Mouse (Mus musculus) MEL (cell line): ENCODE data around the gene Tmem174. TPM values are rescaled to one million over a fixed set of nuclear protein-coding genes. Genes with fewer than 3 reads are reported as not detected.

Source experiments
- DNase-seq: peaks from one replicate; pipeline ENCODE4 v3.0.0; 2011; ENCODE audit warnings: low read depth, low spot score
- H3K27ac ChIP-seq: 2 replicates; pipeline ENCODE4 v1.5.1; 2012; ENCODE audit warnings: low read depth, mild to moderate bottlenecking, control low read depth, low read length, moderate library complexity; ENCODE audit not compliant: control insufficient read depth
- H3K27me3 ChIP-seq, 2 experiments: fragments of 150-350 bp in 1 of 2; sonication (generic) in 1 of 2; 2 replicates each; pipeline ENCODE4 v1.6.1; 2012; ENCODE audit warnings: low read length in 2 of 2, mild to moderate bottlenecking in 2 of 2, improper control_type of control experiment in 1 of 2, moderate library complexity in 1 of 2; ENCODE audit not compliant: insufficient read depth in 2 of 2, control insufficient read depth in 1 of 2
- H3K36me3 ChIP-seq, 2 experiments: 2 replicates each; pipeline ENCODE4 v1.6.1; 2012 to 2014; ENCODE audit warnings: low read length in 2 of 2, improper control_type of control experiment in 1 of 2, inconsistent platforms in 1 of 2, mild to moderate bottlenecking in 1 of 2; ENCODE audit not compliant: insufficient read depth in 2 of 2, control insufficient read depth in 1 of 2
- H3K4me1 ChIP-seq, 2 experiments: fragments of 150-350 bp in 1 of 2; sonication (generic) in 1 of 2; 2 replicates each; pipeline ENCODE4 v1.6.1; 2012; ENCODE audit warnings: low read length in 2 of 2, improper control_type of control experiment in 1 of 2, mild to moderate bottlenecking in 1 of 2; ENCODE audit not compliant: insufficient read depth in 2 of 2, control insufficient read depth in 1 of 2
- H3K4me3 ChIP-seq, 2 experiments: fragments of 150-350 bp in 1 of 2; sonication (generic) in 1 of 2; 2 replicates each; pipeline ENCODE4 v1.5.1; 2012; ENCODE audit warnings: low read depth in 2 of 2, low read length in 2 of 2, mild to moderate bottlenecking in 2 of 2, moderate library complexity in 2 of 2, control low read depth in 1 of 2, improper control_type of control experiment in 1 of 2; ENCODE audit not compliant: control insufficient read depth in 1 of 2, insufficient read depth in 1 of 2
- H3K79me2 ChIP-seq: 2 replicates; pipeline ENCODE4 v1.6.1; 2012; ENCODE audit warnings: mild to moderate bottlenecking, low read length, moderate library complexity; ENCODE audit not compliant: control insufficient read depth, poor library complexity, insufficient read depth
- H3K9ac ChIP-seq: 2 replicates; pipeline ENCODE4 v1.6.1; 2012; ENCODE audit warnings: low read depth, mild to moderate bottlenecking, control low read depth, low read length, moderate library complexity; ENCODE audit not compliant: control insufficient read depth, poor library complexity, severe bottlenecking
- H3K9me3 ChIP-seq: fragments of 150-350 bp; sonication (generic); replicated peaks from 2 replicates; pipeline ENCODE4 v1.6.1; 2012; ENCODE audit warnings: mild to moderate bottlenecking, low read length, improper control_type of control experiment, moderate library complexity; ENCODE audit not compliant: insufficient read depth
- BHLHE40 ChIP-seq: IDR thresholded peaks from 2 replicates; pipeline ENCODE4 v1.6.1; 2012; ENCODE audit warnings: low read depth, mild to moderate bottlenecking, inconsistent platforms, low read length, improper control_type of control experiment, borderline replicate concordance
- E2F4 ChIP-seq: IDR thresholded peaks from 2 replicates; pipeline ENCODE4 v1.6.1; 2011; ENCODE audit warnings: low read depth, low read length, improper control_type of control experiment, borderline replicate concordance
- EP300 ChIP-seq, 2 experiments: IDR thresholded peaks; 2 replicates each; pipeline ENCODE4 v1.6.1; 2011; ENCODE audit warnings: improper control_type of control experiment in 2 of 2, low read length in 2 of 2, low read depth in 1 of 2, mild to moderate bottlenecking in 1 of 2
- ETS1 ChIP-seq: IDR thresholded peaks from 2 replicates; pipeline ENCODE4 v1.6.1; 2012; ENCODE audit warnings: low read depth, mild to moderate bottlenecking, inconsistent platforms, low read length, improper control_type of control experiment, moderate library complexity
- GATA1 ChIP-seq: IDR thresholded peaks from 2 replicates; pipeline ENCODE4 v1.6.1; 2011; ENCODE audit warnings: low read depth, low read length, improper control_type of control experiment
- MXI1 ChIP-seq: IDR thresholded peaks from 2 replicates; pipeline ENCODE4 v1.6.1; 2011; ENCODE audit warnings: mild to moderate bottlenecking, low read depth, low read length, improper control_type of control experiment
- NELFE ChIP-seq: IDR thresholded peaks from 2 replicates; pipeline ENCODE4 v1.6.1; 2011; ENCODE audit warnings: low read depth, low read length, improper control_type of control experiment
- SMC3 ChIP-seq: IDR thresholded peaks from 2 replicates; pipeline ENCODE4 v1.6.1; 2011; ENCODE audit warnings: low read depth, low read length, improper control_type of control experiment
- TAL1 ChIP-seq: IDR thresholded peaks from 2 replicates; pipeline ENCODE4 v1.6.1; 2012; ENCODE audit warnings: mild to moderate bottlenecking, inconsistent platforms, low read length, moderate library complexity, mixed read lengths
- TBP ChIP-seq: IDR thresholded peaks from 2 replicates; pipeline ENCODE4 v1.8.0; 2011; ENCODE audit warnings: low read depth, low read length, improper control_type of control experiment
- USF2 ChIP-seq, 2 experiments: IDR thresholded peaks; 2 replicates each; pipeline ENCODE4 v1.6.1; 2011 to 2012; ENCODE audit warnings: improper control_type of control experiment in 2 of 2, low read length in 2 of 2, borderline replicate concordance in 1 of 2, inconsistent platforms in 1 of 2, low read depth in 1 of 2, mild to moderate bottlenecking in 1 of 2; ENCODE audit not compliant: insufficient read depth in 1 of 2
- ZKSCAN1 ChIP-seq: IDR thresholded peaks from 2 replicates; pipeline ENCODE4 v1.6.1; 2012; ENCODE audit warnings: low read depth, mild to moderate bottlenecking, inconsistent platforms, low read length, improper control_type of control experiment, moderate library complexity
- polyA plus RNA-seq, 2 experiments: library from polyadenylated mRNA; stranded (reverse) in 1 of 2; unstranded in 1 of 2; fragments of >175 nt in 1 of 2; fragments of >200 nt in 1 of 2; gene quantifications; 2 replicates each; pipeline versions ENCODE4 v1.2.1 to v1.2.4; 2012; ENCODE audit warnings: low replicate concordance in 2 of 2, low read depth in 1 of 2; ENCODE audit not compliant: insufficient read length in 2 of 2, insufficient read depth in 1 of 2, missing spikeins in 1 of 2
- total RNA-seq: library from RNA; depleted of rRNA; stranded (reverse); fragments of 300-350 nt; gene quantifications from 2 replicates; pipeline ENCODE4 v1.2.3, GENCODE M21; 2012; rRNA removed

Tmem174 gene
- total and polyA plus RNA-seq, 3 experiments = not detected

DNA sequence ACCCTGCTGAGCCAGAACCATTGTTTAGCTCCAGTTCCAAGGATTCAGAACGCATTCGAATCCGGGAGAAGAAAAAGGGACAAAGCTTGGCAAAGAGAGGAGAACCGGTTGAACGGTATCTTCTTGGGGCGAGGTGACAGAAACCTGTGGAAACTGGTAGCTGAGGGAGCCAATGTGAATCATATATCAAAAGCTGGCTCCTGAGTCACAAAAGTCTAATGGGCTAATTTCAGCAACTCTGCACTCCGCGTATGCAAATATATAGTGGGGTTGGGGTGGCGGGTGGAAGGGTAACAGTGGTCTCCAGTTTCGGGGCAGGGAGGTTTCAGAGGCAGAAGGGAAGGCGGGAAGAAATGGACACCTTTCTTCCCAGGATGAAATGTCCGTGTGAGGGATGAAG is 48.7 kb downstream of the Tmem174 start (continued):
- TF ChIP-seq USF2 (IDR thresholded peaks at IDR 0.05; ENCODE audit: borderline replicate concordance in 1 of 2, insufficient read depth in 1 of 2, low read depth in 1 of 2, low read length in 2 of 2) (no peak), EP300 (IDR thresholded peaks at IDR 0.05; ENCODE audit: low read depth in 1 of 2, low read length in 2 of 2) (no peak)
- TF ChIP-seq, all 39 proteins: peak for 0

DNA sequence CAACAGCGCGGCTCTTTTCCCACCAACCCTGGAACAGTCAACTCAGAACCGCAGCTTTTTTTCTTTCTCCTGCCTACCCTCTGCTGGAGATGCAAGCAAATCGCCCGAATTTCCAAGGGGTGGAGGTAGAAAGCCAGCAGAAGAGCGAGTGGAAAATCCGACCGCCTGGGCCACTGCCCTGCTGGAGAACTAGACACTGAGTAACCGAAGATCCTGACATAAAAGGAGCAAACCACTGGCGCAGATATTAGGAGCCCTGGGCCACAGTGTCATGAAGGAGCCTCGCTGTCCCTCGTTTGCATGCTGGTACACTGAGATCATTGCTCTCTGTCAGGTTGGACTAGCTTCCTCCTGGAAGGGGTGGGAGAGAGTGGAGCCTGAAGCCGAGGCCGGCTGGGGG is 49.6 kb downstream of the Tmem174 start:
- Histone ChIP-seq H3K27ac (no peak overlapping the region), H3K79me2 (no peaks in the 10 kb centered on the region), H3K9me3 (no peaks in the 10 kb centered on the region), H3K36me3 (no peaks in the 10 kb centered on the region), H3K4me3 (no peak overlapping the region), H3K27me3 (no peaks in the 10 kb centered on the region; a peak in 1 of 4 replicates), H3K9ac (no peak overlapping the region), H3K4me1 (no peaks in the 10 kb centered on the region)
- TF ChIP-seq NELFE = no peak
- no peak for TF ChIP-seq E2F4
- no peak for TF ChIP-seq BHLHE40
- TF ChIP-seq TAL1 = no peak
- TF ChIP-seq ZKSCAN1 = no peak
- no peak for TF ChIP-seq GATA1
- no peak for TF ChIP-seq USF2 (IDR thresholded peaks at IDR 0.05; ENCODE audit: borderline replicate concordance in 1 of 2, insufficient read depth in 1 of 2, low read depth in 1 of 2, low read length in 2 of 2)
- TF ChIP-seq SMC3 = no peak
- TF ChIP-seq TBP = no peak
- no peak for TF ChIP-seq ETS1
- DNase-seq = no peak

GRCm38 (mm10) chr13:98586817-98587575 is 50.2 kb downstream of the Tmem174 start:
- H3K36me3 ChIP-seq = no peaks in the 10 kb centered on the region
- no peaks in the 10 kb centered on the region for H3K79me2 ChIP-seq
- TF ChIP-seq MXI1 (no peak), ETS1 (no peak)
- DNase-seq = no peak
- no peak overlapping the region for H3K27ac ChIP-seq
- no peaks in the 10 kb centered on the region for H3K4me1 ChIP-seq
- H3K9me3 ChIP-seq = no peaks in the 10 kb centered on the region
- H3K9ac ChIP-seq = no peak overlapping the region
- H3K4me3 ChIP-seq = no peak overlapping the region
- H3K27me3 ChIP-seq = no peaks in the 10 kb centered on the region; a peak in 1 of 4 replicates

Other genes starting within 250 kb of the Tmem174 start
- 7.7 and 10.5 TPM in 2 replicates for gene Gm10320, start 145.4 kb downstream of the Tmem174 start, total RNA-seq
- gene Gm10320, start 145.4 kb downstream of the Tmem174 start, polyA plus RNA-seq = under 1 TPM in 1 of 2 experiments, not detected in 1; 0.29 TPM
- gene Tmem171, start 57.4 kb upstream of the Tmem174 start, total RNA-seq = not detected in 2 replicates
- gene Tmem171, start 57.4 kb upstream of the Tmem174 start, polyA plus RNA-seq = not detected
- gene Fcho2, start 178.0 kb upstream of the Tmem174 start, total RNA-seq = 2.2 and 2.4 TPM in 2 replicates
- 1 to 10 TPM in 1 of 2 experiments, not detected in 1; 5.8 TPM for gene Fcho2, start 178.0 kb upstream of the Tmem174 start, polyA plus RNA-seq